Mouse (Mus musculus) heart, embryonic 13.5 days (tissue): ENCODE measurements at regions not wholly inside any gene's neighbourhood (a gene's known extent, or its start where the extent isn't known, plus 50 kb on each side); places are given as distances from the start of the nearest gene placed in this dataset.
A peak's percentile ranks its signal among the peaks of the same experiment; 100 is the strongest.

Experiments
- ATAC-seq: fragments of 200-750 bp; cut with Nextera tagmentation; 2 replicates; pipeline ENCODE4 v1.8.0; 2017; ENCODE audit warnings: moderate TSS enrichment; ENCODE audit not compliant: insufficient number of reproducible peaks, low FRiP score, low TSS enrichment; ENCODE audit errors: extremely low read depth
- H3K27ac ChIP-seq: fragments of 300-500 bp; sonication (generic); replicated peaks from 2 replicates; pipeline ENCODE4 v1.5.1; 2015; ENCODE audit warnings: moderate library complexity, mild to moderate bottlenecking, inconsistent platforms
- H3K27me3 ChIP-seq: fragments of 300-500 bp; sonication (generic); replicated peaks from 2 replicates; pipeline ENCODE4 v1.6.1; 2015; ENCODE audit warnings: mild to moderate bottlenecking, inconsistent platforms
- H3K36me3 ChIP-seq: fragments of 300-500 bp; sonication (generic); 2 replicates; pipeline ENCODE4 v1.6.1; 2015; ENCODE audit warnings: mild to moderate bottlenecking, inconsistent platforms
- H3K4me1 ChIP-seq: fragments of 300-500 bp; sonication (generic); 2 replicates; pipeline ENCODE4 v1.6.1; 2015; ENCODE audit warnings: inconsistent platforms
- H3K4me2 ChIP-seq: fragments of 300-500 bp; sonication (generic); 2 replicates; pipeline ENCODE4 v1.6.1; 2015; ENCODE audit warnings: inconsistent platforms, mild to moderate bottlenecking, moderate library complexity
- H3K4me3 ChIP-seq: fragments of 300-500 bp; sonication (generic); 2 replicates; pipeline ENCODE4 v1.5.1; 2015; ENCODE audit warnings: moderate library complexity, mild to moderate bottlenecking, inconsistent platforms
- H3K9ac ChIP-seq: fragments of 300-500 bp; sonication (generic); 2 replicates; pipeline ENCODE4 v1.6.1; 2015; ENCODE audit warnings: inconsistent platforms, mild to moderate bottlenecking, moderate library complexity
- H3K9me3 ChIP-seq: fragments of 300-500 bp; sonication (generic); 2 replicates; pipeline ENCODE4 v1.6.1; 2016; ENCODE audit warnings: inconsistent platforms
- WGBS: fragments of 180-500 bp; shearing (Covaris S2); methylation state at CpG from one replicate; pipeline ENCODE4 v1.1.7; 2015; ENCODE audit warnings: mixed read lengths; 5-methylcytosine and 5-hydroxymethylcytosine counted together

GRCm38 (mm10) chr1:143540701-143541100, 99.8 kb upstream of the B3galt2 start:
- H3K4me1 ChIP-seq: peaks cover 21% of the 10 kb centered on the region
- 9% methylated on average over 3 of the region's 3 CpGs for WGBS
- no peak for ATAC-seq
- no peak overlapping the region for H3K9ac ChIP-seq
- no peaks in the 10 kb centered on the region for H3K36me3 ChIP-seq
- no peaks in the 10 kb centered on the region for H3K9me3 ChIP-seq
- H3K4me3 ChIP-seq: no peak overlapping the region
- no peak overlapping the region for H3K27ac ChIP-seq
- H3K4me2 ChIP-seq: peak overlapping the region; percentile 2; the same call in 1 of the 2 replicates
- no peaks in the 10 kb centered on the region for H3K27me3 ChIP-seq
